Mouse (Mus musculus) bone marrow macrophage, adult 2 months (primary cell): ENCODE data around the gene Map3k13.

Source experiments
- CTCF ChIP-seq: IDR thresholded peaks from 2 replicates; pipeline ENCODE4 v1.5.1; 2012; ENCODE audit warnings: low read depth, mild to moderate bottlenecking, low read length, moderate library complexity
- POLR2A ChIP-seq: IDR thresholded peaks from 2 replicates; pipeline ENCODE4 v1.6.1; 2012; ENCODE audit warnings: mild to moderate bottlenecking, low read depth, low read length, borderline replicate concordance

GRCm38 (mm10) chr16:21834866-21835583, 40.9 kb downstream of the Map3k13 start:
- TF ChIP-seq POLR2A (no peak), CTCF (no peak)
